Mouse (Mus musculus) liver, adult 2 months (tissue): ENCODE results near the gene Fam227a. TPM values are rescaled to one million over a fixed set of nuclear protein-coding genes. Genes with fewer than 3 reads are reported as not detected.

Experiments used
- DNase-seq: peaks from one replicate; pipeline ENCODE4 v3.0.0-alpha.2; 2011; ENCODE audit warnings: low read depth, low spot score; ENCODE audit errors: extremely low read depth
- H3K27ac ChIP-seq: fragments of 200-500 bp; replicated peaks from 2 replicates; pipeline ENCODE4 v1.5.1; 2012; ENCODE audit warnings: low read depth, mild to moderate bottlenecking, control low read depth, inconsistent platforms, low read length; ENCODE audit not compliant: insufficient read depth
- H3K27me3 ChIP-seq: fragments of 200-500 bp; 2 replicates; pipeline ENCODE4 v1.6.1; 2012; ENCODE audit warnings: mild to moderate bottlenecking, moderate library complexity, low read length, inconsistent platforms; ENCODE audit not compliant: control insufficient read depth, insufficient read depth
- H3K36me3 ChIP-seq: fragments of 200-500 bp; 2 replicates; pipeline ENCODE4 v1.6.1; 2012; ENCODE audit warnings: low read length, inconsistent platforms; ENCODE audit not compliant: control insufficient read depth, insufficient read depth
- H3K4me1 ChIP-seq: fragments of 200-500 bp; 2 replicates; pipeline ENCODE4 v1.6.1; 2011; ENCODE audit warnings: low read length; ENCODE audit not compliant: control insufficient read depth, insufficient read depth
- H3K4me3 ChIP-seq: fragments of 200-500 bp; 2 replicates; pipeline ENCODE4 v1.5.1; 2011; ENCODE audit warnings: low read depth, mild to moderate bottlenecking, control low read depth, low read length, moderate library complexity; ENCODE audit not compliant: insufficient read depth
- H3K79me2 ChIP-seq: fragments of 200-500 bp; 2 replicates; pipeline ENCODE4 v1.6.1; 2012; ENCODE audit warnings: inconsistent platforms, mild to moderate bottlenecking, low read length, moderate library complexity; ENCODE audit not compliant: control insufficient read depth, insufficient read depth
- H3K9ac ChIP-seq: fragments of 200-500 bp; 2 replicates; pipeline ENCODE4 v1.6.1; 2012; ENCODE audit warnings: low read depth, mild to moderate bottlenecking, control low read depth, inconsistent platforms, low read length
- CTCF ChIP-seq: fragments of 200-500 bp; IDR thresholded peaks from 2 replicates; pipeline ENCODE4 v1.5.1; 2011; ENCODE audit warnings: low read depth, low read length, control low read depth
- POLR2A ChIP-seq: fragments of 200-500 bp; IDR thresholded peaks from 2 replicates; pipeline ENCODE4 v1.6.1; 2011; ENCODE audit warnings: low read length, control low read depth; ENCODE audit not compliant: insufficient read depth; ENCODE audit errors: extremely low read depth
- WGBS: fragments of 180-500 bp; shearing (Covaris S2); methylation state at CpG from one replicate; pipeline ENCODE4 v1.1.7; 2018; 5-methylcytosine and 5-hydroxymethylcytosine counted together
- polyA plus RNA-seq: library from polyadenylated mRNA; depleted of rRNA; stranded (reverse); fragments of >200 nt; gene quantifications from 2 replicates; pipeline ENCODE4 v1.2.3, GENCODE M21; 2012
- total RNA-seq: library from RNA; depleted of rRNA; stranded (reverse); fragments of >200 nt; gene quantifications from 2 replicates; pipeline ENCODE4 v1.2.3, GENCODE M21; 2014

Gene Fam227a
- total and polyA plus RNA-seq, 2 experiments: 0.20 to 0.83 TPM

DNA sequence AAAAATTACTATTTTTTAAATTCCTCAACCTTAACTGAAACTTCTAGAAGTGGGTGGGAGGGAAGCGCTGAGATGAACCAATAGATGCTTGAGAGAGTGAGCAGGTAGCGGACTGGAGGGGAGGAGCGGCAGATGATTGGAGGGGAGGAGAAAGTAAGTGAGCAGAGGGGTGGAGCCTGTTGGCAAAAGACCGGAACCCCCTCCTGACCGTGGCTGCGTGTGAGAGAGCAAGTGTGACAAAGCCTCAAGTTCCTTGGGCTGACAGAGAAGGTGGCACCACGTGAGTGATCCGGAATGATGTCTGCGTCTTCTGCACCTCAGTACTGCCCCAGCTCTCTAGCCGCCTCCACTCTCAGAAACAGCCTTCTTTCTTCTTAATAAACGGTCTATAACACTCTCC, 41.6 kb downstream of the Fam227a start:
- no peak for DNase-seq
- H3K27ac ChIP-seq: no peak overlapping the region
- WGBS: 90% methylated on average over 11 of the region's 11 CpGs
- H3K36me3 ChIP-seq: no peaks in the 10 kb centered on the region
- no peak overlapping the region for H3K9ac ChIP-seq
- H3K4me3 ChIP-seq: no peak overlapping the region
- TF ChIP-seq CTCF: no peak
- H3K4me1 ChIP-seq: no peaks in the 10 kb centered on the region
- H3K27me3 ChIP-seq: no peaks in the 10 kb centered on the region
- no peaks in the 10 kb centered on the region for H3K79me2 ChIP-seq

DNA sequence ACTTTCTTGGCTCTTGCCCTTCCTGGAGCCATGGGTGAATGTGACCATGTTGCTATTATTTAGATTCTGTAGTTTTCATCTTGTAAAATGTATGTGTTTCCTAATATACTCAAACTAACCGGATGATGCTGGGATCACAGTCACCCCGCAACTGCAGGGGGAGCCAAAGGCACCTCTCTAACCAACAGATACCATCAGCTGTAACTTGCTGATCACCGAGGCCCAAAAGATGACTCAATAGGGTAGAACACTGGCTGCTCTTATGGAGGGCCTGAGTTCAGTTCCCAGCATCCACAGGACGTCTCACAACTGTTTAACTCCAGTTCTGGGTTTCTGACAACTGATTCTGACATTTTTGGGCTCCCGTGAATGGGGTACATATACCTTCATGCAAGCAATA, 42.0 kb downstream of the Fam227a start:
- Histone ChIP-seq H3K4me1 (no peaks in the 10 kb centered on the region), H3K79me2 (no peaks in the 10 kb centered on the region), H3K9ac (no peak overlapping the region), H3K4me3 (no peak overlapping the region), H3K36me3 (no peaks in the 10 kb centered on the region), H3K27me3 (no peaks in the 10 kb centered on the region), H3K27ac (no peak overlapping the region)
- WGBS: 87% methylated on average over 5 of the region's 5 CpGs
- no peak for DNase-seq
- 0 out of 2 replicates have a peak, but pooled peaks have one; percentile 1 for TF ChIP-seq CTCF
- no peak for TF ChIP-seq POLR2A

DNA sequence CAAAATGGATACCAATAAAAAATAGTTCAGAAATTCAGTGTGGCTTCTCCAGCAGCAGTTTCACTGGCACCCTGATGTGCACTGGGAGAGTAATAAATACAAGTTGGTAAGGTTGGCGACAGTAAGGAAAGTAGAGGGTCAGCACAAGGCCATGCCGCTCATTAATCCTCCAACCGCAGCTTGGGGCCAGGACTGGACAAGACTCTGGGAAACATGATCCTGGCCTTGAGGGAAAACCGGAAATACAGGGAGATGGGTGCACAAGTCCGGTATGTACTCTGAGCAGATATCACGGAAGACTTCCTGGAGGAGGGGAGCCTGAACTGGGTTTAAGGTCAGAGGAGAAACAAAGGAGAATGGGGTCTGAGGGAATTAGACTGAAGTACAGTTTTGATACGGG, 43.3 kb downstream of the Fam227a start:
- TF ChIP-seq CTCF (no peak), POLR2A (no peak)
- 82% methylated on average over 7 of the region's 7 CpGs for WGBS
- no peak for DNase-seq

DNA sequence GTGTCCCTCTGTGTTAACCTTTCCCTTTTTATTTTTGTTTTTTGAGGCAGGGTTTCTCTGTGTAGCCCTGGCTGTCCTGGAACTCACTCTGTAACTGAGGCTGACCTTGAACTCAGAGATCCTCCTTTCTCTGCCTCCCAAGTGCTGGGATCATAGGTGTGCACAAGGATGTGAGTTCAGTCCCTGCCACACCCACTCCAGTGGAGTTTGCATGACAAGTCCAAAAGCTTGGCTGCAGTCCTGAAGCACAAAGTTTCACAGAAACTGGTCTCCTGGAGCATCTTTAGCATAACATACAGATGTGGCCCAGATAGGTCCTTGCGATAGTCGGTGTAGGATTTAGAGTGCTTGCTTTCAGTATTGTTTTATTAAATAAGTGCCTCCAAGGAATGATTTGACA, 49.5 kb downstream of the Fam227a start:
- Histone ChIP-seq H3K36me3 (no peaks in the 10 kb centered on the region), H3K4me3 (no peak overlapping the region), H3K9ac (no peak overlapping the region), H3K4me1 (no peaks in the 10 kb centered on the region), H3K27me3 (peaks cover 6% of the 10 kb centered on the region; the same call in 1 of the 2 replicates), H3K27ac (no peak overlapping the region), H3K79me2 (no peaks in the 10 kb centered on the region)
- no peak for DNase-seq
- TF ChIP-seq POLR2A: no peak
- no peak for TF ChIP-seq CTCF
- WGBS: 90% methylated on average over 2 of the region's 2 CpGs

More for the DNA sequence above, 43.3 kb downstream of the Fam227a start:
- Histone ChIP-seq H3K4me3 (no peak overlapping the region), H3K27me3 (no peaks in the 10 kb centered on the region), H3K36me3 (no peaks in the 10 kb centered on the region), H3K27ac (no peak overlapping the region), H3K4me1 (no peaks in the 10 kb centered on the region), H3K79me2 (no peaks in the 10 kb centered on the region), H3K9ac (no peak overlapping the region)

DNA sequence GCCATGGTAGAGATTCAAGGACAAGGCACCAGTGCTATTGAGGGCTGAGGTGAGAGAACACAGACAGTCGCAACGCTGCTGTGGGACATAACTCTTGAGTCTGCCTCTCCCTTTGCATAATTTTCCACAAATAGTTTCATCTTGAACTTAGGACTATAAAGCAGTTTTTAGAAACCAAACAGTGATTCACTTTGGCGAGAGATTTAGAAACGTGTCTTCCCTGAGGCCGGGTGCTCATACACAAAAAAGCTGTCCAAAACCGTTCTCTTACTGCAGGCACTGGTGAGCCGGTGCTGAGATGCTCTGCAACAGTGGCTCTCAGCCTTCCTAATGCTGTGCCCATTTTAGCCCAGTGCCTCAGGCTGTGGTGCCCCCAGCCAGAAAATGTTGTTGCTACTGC, 50.5 kb downstream of the Fam227a start:
- Histone ChIP-seq H3K79me2 (no peaks in the 10 kb centered on the region), H3K27me3 (peaks cover 6% of the 10 kb centered on the region; the same call in 1 of the 2 replicates), H3K27ac (no peak overlapping the region), H3K4me3 (no peak overlapping the region), H3K9ac (no peak overlapping the region), H3K4me1 (no peaks in the 10 kb centered on the region), H3K36me3 (no peaks in the 10 kb centered on the region)
- no peak for TF ChIP-seq POLR2A
- TF ChIP-seq CTCF: no peak
- 81% methylated on average over 7 of the region's 7 CpGs for WGBS
- DNase-seq: no peak

DNA sequence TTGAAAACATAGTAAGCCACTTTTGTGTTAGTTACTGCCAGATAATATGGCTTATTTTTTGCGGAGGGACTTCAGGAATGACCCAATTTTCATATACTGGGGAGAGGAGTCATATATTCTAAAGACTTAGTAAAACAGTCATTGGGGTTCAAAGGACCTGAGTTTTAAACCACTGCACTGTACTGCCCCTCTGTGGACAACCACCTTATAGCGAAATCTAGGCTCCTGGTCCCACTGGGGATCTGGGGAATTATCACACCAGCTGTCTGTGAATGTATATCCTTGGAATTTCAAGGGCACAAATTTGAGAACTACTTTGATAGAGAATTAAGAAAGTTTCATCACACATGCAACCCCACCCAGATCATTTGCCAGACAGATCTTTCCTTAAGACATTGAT, 51.0 kb downstream of the Fam227a start:
- no peak overlapping the region for H3K9ac ChIP-seq
- H3K4me3 ChIP-seq: no peak overlapping the region
- H3K79me2 ChIP-seq: no peaks in the 10 kb centered on the region
- no peak for TF ChIP-seq POLR2A
- peak; percentile 15; the same call in 1 of the 2 replicates for TF ChIP-seq CTCF
- no peaks in the 10 kb centered on the region for H3K36me3 ChIP-seq
- H3K27ac ChIP-seq: no peak overlapping the region
- H3K27me3 ChIP-seq: peaks cover 6% of the 10 kb centered on the region; the same call in 1 of the 2 replicates
- peak; percentile 3 for DNase-seq
- no peaks in the 10 kb centered on the region for H3K4me1 ChIP-seq
- 44% methylated on average over 2 of the region's 2 CpGs for WGBS
